Mouse (Mus musculus) heart, embryonic 13.5 days (tissue): ENCODE data around the gene Fgf12. TPM values are rescaled to one million over a fixed set of nuclear protein-coding genes. Genes with fewer than 3 reads are reported as not detected.

ENCODE experiments used
- ATAC-seq: fragments of 200-750 bp; cut with Nextera tagmentation; 2 replicates; pipeline ENCODE4 v1.8.0; 2017; ENCODE audit warnings: moderate TSS enrichment; ENCODE audit not compliant: insufficient number of reproducible peaks, low FRiP score, low TSS enrichment; ENCODE audit errors: extremely low read depth
- H3K27ac ChIP-seq: fragments of 300-500 bp; sonication (generic); replicated peaks from 2 replicates; pipeline ENCODE4 v1.5.1; 2015; ENCODE audit warnings: moderate library complexity, mild to moderate bottlenecking, inconsistent platforms
- H3K27me3 ChIP-seq: fragments of 300-500 bp; sonication (generic); replicated peaks from 2 replicates; pipeline ENCODE4 v1.6.1; 2015; ENCODE audit warnings: mild to moderate bottlenecking, inconsistent platforms
- H3K36me3 ChIP-seq: fragments of 300-500 bp; sonication (generic); 2 replicates; pipeline ENCODE4 v1.6.1; 2015; ENCODE audit warnings: mild to moderate bottlenecking, inconsistent platforms
- H3K4me1 ChIP-seq: fragments of 300-500 bp; sonication (generic); 2 replicates; pipeline ENCODE4 v1.6.1; 2015; ENCODE audit warnings: inconsistent platforms
- H3K4me2 ChIP-seq: fragments of 300-500 bp; sonication (generic); 2 replicates; pipeline ENCODE4 v1.6.1; 2015; ENCODE audit warnings: inconsistent platforms, mild to moderate bottlenecking, moderate library complexity
- H3K4me3 ChIP-seq: fragments of 300-500 bp; sonication (generic); 2 replicates; pipeline ENCODE4 v1.5.1; 2015; ENCODE audit warnings: moderate library complexity, mild to moderate bottlenecking, inconsistent platforms
- H3K9ac ChIP-seq: fragments of 300-500 bp; sonication (generic); 2 replicates; pipeline ENCODE4 v1.6.1; 2015; ENCODE audit warnings: inconsistent platforms, mild to moderate bottlenecking, moderate library complexity
- H3K9me3 ChIP-seq: fragments of 300-500 bp; sonication (generic); 2 replicates; pipeline ENCODE4 v1.6.1; 2016; ENCODE audit warnings: inconsistent platforms
- WGBS: fragments of 180-500 bp; shearing (Covaris S2); methylation state at CpG from one replicate; pipeline ENCODE4 v1.1.7; 2015; ENCODE audit warnings: mixed read lengths; 5-methylcytosine and 5-hydroxymethylcytosine counted together
- polyA plus RNA-seq: library from polyadenylated mRNA; unstranded; fragments of >200 nt; fragmentation: Nextera tagmentation; extraction: Ambion mirVana; gene quantifications from 2 replicates; pipeline ENCODE4 v1.2.1, GENCODE M21; 2015

Gene Fgf12
- polyA plus RNA-seq, 1 experiment from 2014 or later, result 13.1 TPM

- Histone ChIP-seq H3K4me2 (no peak overlapping the region), H3K27ac (no peak overlapping the region), H3K9me3 (no peaks in the 10 kb centered on the region), H3K36me3 (no peaks in the 10 kb centered on the region), H3K9ac (no peak overlapping the region), H3K4me1 (no peaks in the 10 kb centered on the region), H3K4me3 (no peak overlapping the region), H3K27me3 (no peaks in the 10 kb centered on the region)
- ATAC-seq, result no peak
- 55% methylated on average over 4 of the region's 4 CpGs for WGBS
These were observed 350.2 kb downstream of the Fgf12 start for GRCm38 (mm10) chr16:28402701-28403100.

- no peak for ATAC-seq
- no peak overlapping the region for H3K4me2 ChIP-seq
- no peaks in the 10 kb centered on the region for H3K36me3 ChIP-seq
These were observed 361.6 kb downstream of the Fgf12 start for GRCm38 (mm10) chr16:28391283-28391682.

GRCm38 (mm10) chr16:28389114-28389513 lies 363.8 kb downstream of the Fgf12 start:
- no peak for ATAC-seq
- Histone ChIP-seq H3K4me2 (no peak overlapping the region), H3K27me3 (no peaks in the 10 kb centered on the region), H3K4me3 (no peak overlapping the region), H3K36me3 (no peaks in the 10 kb centered on the region), H3K4me1 (no peaks in the 10 kb centered on the region), H3K9ac (no peak overlapping the region), H3K27ac (no peak overlapping the region), H3K9me3 (no peaks in the 10 kb centered on the region)
- WGBS, result 66% methylated on average over 4 of the region's 4 CpGs

More at GRCm38 (mm10) chr16:28391283-28391682, 361.6 kb downstream of the Fgf12 start:
- H3K9me3 ChIP-seq, result no peaks in the 10 kb centered on the region
- no peaks in the 10 kb centered on the region for H3K4me1 ChIP-seq
- no peak overlapping the region for H3K4me3 ChIP-seq
- no peaks in the 10 kb centered on the region for H3K27me3 ChIP-seq
- H3K9ac ChIP-seq, result no peak overlapping the region
- 71% methylated on average over 5 of the region's 5 CpGs for WGBS
- no peak overlapping the region for H3K27ac ChIP-seq

- Histone ChIP-seq H3K4me2 (no peak overlapping the region), H3K9ac (no peak overlapping the region), H3K4me1 (no peaks in the 10 kb centered on the region), H3K36me3 (no peaks in the 10 kb centered on the region), H3K27me3 (no peaks in the 10 kb centered on the region), H3K4me3 (no peak overlapping the region), H3K27ac (no peak overlapping the region), H3K9me3 (no peaks in the 10 kb centered on the region)
- no peak for ATAC-seq
- 77% methylated on average over 2 of the region's 2 CpGs for WGBS
These were observed 378.1 kb downstream of the Fgf12 start for GRCm38 (mm10) chr16:28374790-28375189.

GRCm38 (mm10) chr16:28373311-28373710 lies 379.6 kb downstream of the Fgf12 start:
- Histone ChIP-seq H3K9me3 (no peaks in the 10 kb centered on the region), H3K27me3 (no peaks in the 10 kb centered on the region), H3K27ac (no peak overlapping the region), H3K4me2 (no peak overlapping the region), H3K4me3 (no peak overlapping the region), H3K36me3 (no peaks in the 10 kb centered on the region), H3K4me1 (no peaks in the 10 kb centered on the region), H3K9ac (no peak overlapping the region)
- ATAC-seq, result no peak

- Histone ChIP-seq H3K27me3 (no peaks in the 10 kb centered on the region), H3K4me1 (no peaks in the 10 kb centered on the region), H3K9ac (no peak overlapping the region), H3K4me2 (no peak overlapping the region), H3K27ac (no peak overlapping the region), H3K9me3 (no peaks in the 10 kb centered on the region), H3K36me3 (no peaks in the 10 kb centered on the region), H3K4me3 (no peak overlapping the region)
- WGBS, result 48% methylated on average over 2 of the region's 2 CpGs
- ATAC-seq, result no peak
These were observed 402.2 kb downstream of the Fgf12 start for GRCm38 (mm10) chr16:28350624-28351023.

- ATAC-seq, result no peak
- Histone ChIP-seq H3K9ac (no peak overlapping the region), H3K4me2 (no peak overlapping the region), H3K9me3 (no peaks in the 10 kb centered on the region), H3K36me3 (no peaks in the 10 kb centered on the region), H3K4me3 (no peak overlapping the region), H3K27ac (no peak overlapping the region), H3K27me3 (no peaks in the 10 kb centered on the region), H3K4me1 (no peaks in the 10 kb centered on the region)
- WGBS, result 60% methylated on average over 6 of the region's 6 CpGs
These were observed 407.5 kb downstream of the Fgf12 start for GRCm38 (mm10) chr16:28345323-28345722.

- H3K27ac ChIP-seq, result no peak overlapping the region
- no peaks in the 10 kb centered on the region for H3K36me3 ChIP-seq
- WGBS, result 91% methylated on average over 1 of the region's 1 CpGs
- no peaks in the 10 kb centered on the region for H3K27me3 ChIP-seq
- H3K9me3 ChIP-seq, result no peaks in the 10 kb centered on the region
- H3K4me2 ChIP-seq, result no peak overlapping the region
- H3K9ac ChIP-seq, result no peak overlapping the region
- no peak overlapping the region for H3K4me3 ChIP-seq
- H3K4me1 ChIP-seq, result no peaks in the 10 kb centered on the region
- ATAC-seq, result no peak
These were observed 414.9 kb downstream of the Fgf12 start for GRCm38 (mm10) chr16:28337930-28338329.

- no peaks in the 10 kb centered on the region for H3K9me3 ChIP-seq
- H3K27me3 ChIP-seq, result no peaks in the 10 kb centered on the region
- no peaks in the 10 kb centered on the region for H3K36me3 ChIP-seq
- H3K27ac ChIP-seq, result no peak overlapping the region
- H3K4me3 ChIP-seq, result no peak overlapping the region
- no peak overlapping the region for H3K9ac ChIP-seq
- H3K4me2 ChIP-seq, result no peak overlapping the region
- no peak for ATAC-seq
- 44% methylated on average over 1 of the region's 1 CpGs for WGBS
- no peaks in the 10 kb centered on the region for H3K4me1 ChIP-seq
These were observed 416.2 kb downstream of the Fgf12 start for GRCm38 (mm10) chr16:28336700-28337099.

GRCm38 (mm10) chr16:28335025-28335424 lies 417.8 kb downstream of the Fgf12 start:
- Histone ChIP-seq H3K36me3 (no peaks in the 10 kb centered on the region), H3K27ac (no peak overlapping the region), H3K9ac (no peak overlapping the region), H3K27me3 (no peaks in the 10 kb centered on the region), H3K4me2 (no peak overlapping the region), H3K4me1 (no peaks in the 10 kb centered on the region), H3K4me3 (no peak overlapping the region), H3K9me3 (no peaks in the 10 kb centered on the region)
- no peak for ATAC-seq
- 75% methylated on average over 3 of the region's 3 CpGs for WGBS

- no peak overlapping the region for H3K9ac ChIP-seq
- no peak overlapping the region for H3K4me3 ChIP-seq
- H3K27me3 ChIP-seq, result no peaks in the 10 kb centered on the region
- H3K4me2 ChIP-seq, result no peak overlapping the region
- no peaks in the 10 kb centered on the region for H3K36me3 ChIP-seq
- no peaks in the 10 kb centered on the region for H3K9me3 ChIP-seq
- no peak for ATAC-seq
- no peaks in the 10 kb centered on the region for H3K4me1 ChIP-seq
- H3K27ac ChIP-seq, result no peak overlapping the region
- WGBS, result 71% methylated on average over 3 of the region's 3 CpGs
These were observed 429.3 kb downstream of the Fgf12 start for GRCm38 (mm10) chr16:28323576-28323975.

- Histone ChIP-seq H3K9ac (no peak overlapping the region), H3K27me3 (no peaks in the 10 kb centered on the region), H3K36me3 (no peaks in the 10 kb centered on the region), H3K4me1 (no peaks in the 10 kb centered on the region), H3K27ac (no peak overlapping the region), H3K4me3 (no peak overlapping the region), H3K9me3 (no peaks in the 10 kb centered on the region), H3K4me2 (no peak overlapping the region)
- WGBS, result 83% methylated on average over 4 of the region's 4 CpGs
- no peak for ATAC-seq
These were observed 441.2 kb downstream of the Fgf12 start for GRCm38 (mm10) chr16:28311618-28312017.
